Mouse (Mus musculus) Patski (cell line): Measurements from ENCODE around the gene Thumpd3. TPM values are rescaled to one million over a fixed set of nuclear protein-coding genes. Genes with fewer than 3 reads are reported as not detected.

Source experiments
- ATAC-seq: fragments of 100-300 bp; one replicate; pipeline ENCODE4 v1.8.0; 2021
- CTCF ChIA-PET: fragments of 350-600 bp; sonication (Branson Sonifier 250); formaldehyde crosslinking; loops from one replicate; lab custom pipeline; 2022; ENCODE audit warnings: inconsistent platforms; lab: Charles Lee
- POLR2A ChIA-PET: fragments of 350-600 bp; sonication (Branson Sonifier 250); formaldehyde crosslinking; loops from one replicate; lab custom pipeline; 2022; ENCODE audit warnings: antibody characterized with exemption, inconsistent platforms; lab: Charles Lee
- DNase-seq: peaks from one replicate; pipeline ENCODE4 v3.0.0-alpha.2; 2011; ENCODE audit warnings: low read depth, low spot score
- H3K27me3 ChIP-seq: fragments of 371-371 bp; one replicate; pipeline ENCODE4 v1.5.1; 2021
- CTCF ChIP-seq: fragments of 100-300 bp; IDR thresholded peaks from one replicate; pipeline ENCODE4 v1.5.1; 2021
- in situ Hi-C: fragments of 300-500 bp; cut with MboI; formaldehyde crosslinking; loops from 3 replicates; pipeline ENCODE4 v1.11.1; 2018; ENCODE audit warnings: low pct_unique_long_range_greater_than_20kb, mixed read lengths
- polyA plus RNA-seq: library from polyadenylated mRNA; unstranded; gene quantifications from one replicate; pipeline ENCODE4 v1.2.3, GENCODE M21; 2021

The Thumpd3 gene
- polyA plus RNA-seq, 1 experiment from 2014 or later = 63.3 TPM

DNA sequence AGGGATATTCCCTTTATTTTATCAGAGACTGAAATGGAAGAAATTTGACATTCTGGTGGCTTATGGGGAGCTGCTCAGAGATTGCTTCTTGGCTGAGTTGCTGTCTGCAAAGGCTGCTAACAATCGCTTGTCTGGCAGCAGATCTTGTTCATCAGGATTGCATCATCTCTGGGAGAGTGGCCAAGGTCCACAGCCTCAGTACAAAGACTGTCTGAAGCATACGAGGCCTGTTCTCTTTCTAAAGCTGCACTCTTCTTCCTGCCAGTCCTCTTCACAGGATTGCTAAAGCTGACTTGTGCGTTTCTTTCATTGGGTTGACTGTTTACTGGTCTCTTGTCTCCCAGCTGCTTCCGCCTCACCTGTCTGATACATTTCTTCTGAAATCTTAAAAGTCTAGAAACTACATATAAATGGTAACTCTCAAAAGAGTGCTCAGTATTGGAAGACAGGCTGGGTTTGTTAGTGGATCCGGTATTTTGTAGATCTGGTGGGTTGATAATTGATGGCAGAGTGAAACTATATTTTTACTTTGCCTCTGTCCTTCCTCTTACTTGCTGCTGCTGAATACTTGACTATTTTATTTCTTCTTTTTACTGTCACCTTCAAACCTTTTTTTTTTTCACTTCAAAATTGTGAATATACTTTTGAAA, 53.7 kb downstream of the Thumpd3 start:
- ChIA-PET POLR2A (interaction anchor here (1.0 to 1.6 kb wide), 2 partner anchors 54 to 62 kb away, joined by 3 read pairs; partner anchors contain the start of gene Thumpd3), CTCF (interaction anchor here (1.0 to 1.1 kb wide), 2 partner anchors 8 to 32 kb away, joined by 3 read pairs; no protein-coding TSS in a partner anchor)
- in situ Hi-C loops = loop anchor here (5.0 to 25.0 kb wide), 2 partner anchors 57 to 837 kb away; partner anchors contain the start of gene Lmcd1
- DNase-seq (peak; percentile 74), ATAC-seq (peak; percentile 88)
- no peak for TF ChIP-seq CTCF
- no peaks in the 10 kb centered on the region for H3K27me3 ChIP-seq

DNA sequence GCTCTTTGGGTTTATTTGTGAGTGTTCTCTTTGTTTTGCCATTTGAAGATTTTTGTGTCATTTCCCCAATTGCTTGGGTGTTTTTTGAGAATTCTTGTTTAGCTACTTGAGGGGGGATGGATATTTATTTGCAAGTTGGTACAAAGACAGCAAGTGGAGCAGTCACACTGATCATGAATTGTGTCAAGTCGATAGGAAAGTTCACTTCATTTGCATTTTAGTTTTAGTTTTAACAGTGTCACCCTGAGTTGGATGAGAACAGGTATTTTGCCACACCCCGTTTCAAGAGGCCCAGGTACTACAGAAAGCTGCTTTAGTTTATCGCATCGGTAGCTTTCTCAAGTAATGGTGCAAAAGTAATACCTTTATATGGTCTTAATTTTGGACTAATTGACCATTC, 56.5 kb downstream of the Thumpd3 start:
- ATAC-seq (no peak), DNase-seq (no peak)
- in situ Hi-C loops = loop anchor here (5.0 kb wide), 1 partner anchor 60 kb away; no protein-coding TSS in a partner anchor
- CTCF ChIA-PET = interaction anchor here (1.0 to 1.6 kb wide), 3 partner anchors 23 to 64 kb away, joined by 3 to 6 read pairs (median 5); no protein-coding TSS in a partner anchor
- TF ChIP-seq CTCF = no peak
- no peaks in the 10 kb centered on the region for H3K27me3 ChIP-seq
- POLR2A ChIA-PET = no interaction called here

DNA sequence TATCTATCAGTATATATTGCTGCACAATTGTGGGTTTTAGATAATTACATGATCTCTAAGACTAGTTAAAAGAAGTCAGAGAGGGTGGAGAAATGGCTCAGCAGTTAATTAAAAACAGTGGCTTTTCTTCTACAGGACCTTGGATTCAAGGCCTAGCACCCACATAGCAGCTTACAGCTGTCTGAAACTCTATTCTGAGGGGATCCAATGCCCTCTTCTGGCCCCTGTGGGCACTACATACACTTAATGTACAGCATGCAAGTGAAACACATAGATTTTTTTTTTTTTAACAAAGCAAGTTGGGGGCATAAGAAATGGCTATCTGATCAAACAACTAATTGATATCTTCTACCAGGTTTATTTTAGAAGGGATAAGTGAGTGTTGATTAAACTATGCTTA, 57.7 kb downstream of the Thumpd3 start:
- CTCF ChIA-PET = interaction anchor here (0.9 to 1.6 kb wide), 3 partner anchors 24 to 67 kb away, joined by 3 to 6 read pairs (median 5); no protein-coding TSS in a partner anchor
- H3K27me3 ChIP-seq = no peaks in the 10 kb centered on the region
- POLR2A ChIA-PET = no interaction called here
- ATAC-seq = no peak
- TF ChIP-seq CTCF = peak; percentile 71
- DNase-seq = no peak
- in situ Hi-C loops = loop anchor here (5.0 kb wide), 1 partner anchor 61 kb away; no protein-coding TSS in a partner anchor

DNA sequence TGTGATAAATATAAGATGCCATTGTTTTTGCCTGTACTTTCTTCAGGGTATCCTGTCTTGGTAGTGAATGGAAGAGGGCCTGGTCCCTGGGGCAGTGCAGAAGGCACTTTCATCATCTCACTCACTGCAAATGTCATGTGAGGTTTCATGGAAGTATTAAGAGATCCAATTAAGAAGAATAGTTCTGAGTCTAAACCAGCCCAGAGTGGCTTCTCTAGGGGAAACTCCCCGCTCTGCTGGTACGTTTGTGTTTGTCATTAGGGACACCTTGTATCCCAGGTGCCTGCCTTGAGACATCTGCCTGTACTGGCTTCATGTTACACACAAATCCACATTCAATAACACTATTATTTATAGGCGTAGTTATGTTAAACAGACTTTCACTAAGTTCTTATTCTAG, 63.4 kb downstream of the Thumpd3 start:
- ATAC-seq (no peak), DNase-seq (no peak)
- ChIA-PET CTCF (no interaction called here), POLR2A (no interaction called here)
- H3K27me3 ChIP-seq = no peaks in the 10 kb centered on the region
- in situ Hi-C loops = no loop called here
- no peak for TF ChIP-seq CTCF

DNA sequence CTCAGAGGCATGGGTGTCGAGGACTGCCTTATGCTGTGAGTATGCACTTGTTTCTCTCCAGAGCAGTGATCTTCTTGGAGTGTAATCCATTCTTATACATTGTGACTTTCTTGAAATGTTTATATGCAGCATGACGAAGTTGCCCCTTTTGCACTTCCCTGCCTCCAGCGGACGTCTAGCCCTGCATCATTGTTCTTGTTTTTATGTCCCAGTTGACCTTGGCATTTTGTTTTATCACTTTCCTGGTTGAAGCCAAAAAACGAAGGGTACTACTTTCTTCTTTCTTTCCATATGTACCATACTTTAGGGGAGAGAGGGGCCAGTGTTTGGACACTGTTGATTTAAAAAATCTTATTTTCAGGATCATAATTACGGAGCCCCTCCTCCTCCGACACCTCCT, 63.9 kb downstream of the Thumpd3 start:
- CTCF ChIA-PET = no interaction called here
- POLR2A ChIA-PET = no interaction called here
- in situ Hi-C loops = no loop called here
- TF ChIP-seq CTCF = no peak
- ATAC-seq = no peak
- no peaks in the 10 kb centered on the region for H3K27me3 ChIP-seq
- DNase-seq = no peak

Other genes starting within 250 kb of the Thumpd3 start
- 37.7 TPM for gene Srgap3, start 99.0 kb upstream of the Thumpd3 start, polyA plus RNA-seq
- 60.3 TPM for gene Setd5, start 31.1 kb downstream of the Thumpd3 start, polyA plus RNA-seq
- 17.7 TPM for gene Lhfpl4, start 149.2 kb downstream of the Thumpd3 start, polyA plus RNA-seq
- 34.8 TPM for gene Mtmr14, start 191.6 kb downstream of the Thumpd3 start, polyA plus RNA-seq
- 0.19 TPM for gene Cpne9, start 236.1 kb downstream of the Thumpd3 start, polyA plus RNA-seq